Mouse (Mus musculus) cortical plate, adult 2 months (tissue): ENCODE measurements around the gene Sox4. TPM values are rescaled to one million over a fixed set of nuclear protein-coding genes. Genes with fewer than 3 reads are reported as not detected.

Experiments used
- H3K27ac ChIP-seq: fragments of 200-500 bp; 2 replicates; pipeline ENCODE4 v1.5.1; 2012; ENCODE audit warnings: low read length, control low read depth, inconsistent platforms; ENCODE audit not compliant: insufficient read depth
- H3K4me1 ChIP-seq: fragments of 200-500 bp; 2 replicates; pipeline ENCODE4 v1.6.1; 2011; ENCODE audit warnings: low read length; ENCODE audit not compliant: control insufficient read depth, insufficient read depth
- H3K4me3 ChIP-seq: fragments of 200-500 bp; 2 replicates; pipeline ENCODE4 v1.5.1; 2011; ENCODE audit warnings: mild to moderate bottlenecking, low read length, control low read depth; ENCODE audit not compliant: insufficient read depth
- CTCF ChIP-seq: fragments of 200-500 bp; IDR thresholded peaks from 2 replicates; pipeline ENCODE4 v1.5.1; 2011; ENCODE audit warnings: mild to moderate bottlenecking, control low read depth, low read length; ENCODE audit not compliant: insufficient read depth; ENCODE audit errors: extremely low read depth
- POLR2A ChIP-seq: fragments of 200-500 bp; IDR thresholded peaks from 2 replicates; pipeline ENCODE4 v1.6.1; 2011; ENCODE audit warnings: mild to moderate bottlenecking, low read length, control low read depth; ENCODE audit not compliant: insufficient read depth; ENCODE audit errors: extremely low read depth
- polyA plus RNA-seq: library from polyadenylated mRNA; depleted of rRNA; stranded (reverse); fragments of >200 nt; gene quantifications from 2 replicates; pipeline ENCODE4 v1.2.3, GENCODE M21; 2012; rRNA removed

Gene Sox4
- polyA plus RNA-seq = 11.2 and 12.0 TPM in 2 replicates

- 0 out of 2 replicates have a peak, but pooled peaks cover under 1% of the 10 kb centered on the region for H3K4me1 ChIP-seq
- no peak for TF ChIP-seq CTCF
- peak; percentile 96 for TF ChIP-seq POLR2A
- peak within 1 kb of the TSS; percentile 50 for H3K4me3 ChIP-seq
- peak within 1 kb of the TSS; percentile 99 for H3K27ac ChIP-seq
These were observed at the start of gene Sox4 for GRCm38 (mm10) chr13:28953581-28953991. Gene Sox4 (minus strand): TSS chr13:28953713.

- TF ChIP-seq CTCF (no peak), POLR2A (no peak)
- no peak overlapping the region for H3K4me3 ChIP-seq
- no peak overlapping the region for H3K27ac ChIP-seq
- H3K4me1 ChIP-seq = no peaks in the 10 kb centered on the region
These were observed 38.6 kb upstream of the Sox4 start for GRCm38 (mm10) chr13:28991899-28992664.

DNA sequence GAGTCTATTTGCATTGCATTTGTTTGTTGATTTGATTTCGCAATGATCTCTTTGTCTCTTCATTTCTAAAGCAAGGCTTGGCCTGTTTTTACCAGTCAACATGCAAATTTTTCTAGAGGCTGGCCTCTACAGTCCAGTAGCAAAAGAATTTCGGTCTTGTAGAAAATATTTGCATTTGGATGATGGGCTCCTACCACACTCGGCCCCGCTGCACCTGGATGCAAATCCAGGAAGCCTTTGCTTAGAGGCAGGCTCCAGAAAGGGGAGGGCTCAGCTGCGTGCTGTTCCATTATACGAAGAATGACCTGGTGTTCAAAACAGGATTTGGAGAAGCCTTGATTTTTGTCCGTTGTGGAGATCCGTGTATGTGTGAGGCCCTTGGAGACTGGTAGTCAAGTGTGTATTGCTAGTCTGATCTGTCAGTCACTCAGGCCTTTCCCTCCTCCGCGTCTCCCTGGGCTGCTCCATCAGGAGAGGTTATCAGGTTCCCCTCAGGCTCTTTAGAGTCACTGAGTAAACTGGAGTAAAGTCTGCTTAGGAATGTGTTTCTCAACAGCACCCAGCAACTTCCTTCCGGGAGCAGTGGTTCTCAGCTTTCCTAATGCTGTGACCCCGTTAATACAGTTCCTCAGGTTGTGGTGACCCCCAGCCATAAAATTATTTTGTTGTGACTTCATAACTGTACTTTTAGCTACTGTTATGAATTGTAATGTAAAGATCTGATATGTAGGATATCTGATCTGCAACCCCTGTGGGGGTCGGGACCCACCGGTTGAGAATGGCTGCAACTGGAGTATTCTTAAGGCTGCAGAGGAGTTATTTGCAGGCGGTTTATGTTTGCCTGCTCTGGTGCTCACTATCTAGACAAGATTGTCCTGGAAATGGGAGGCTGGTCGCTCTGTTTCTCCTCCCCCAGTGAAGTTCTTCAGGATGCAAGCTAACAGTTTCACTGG lies 35.5 kb upstream of the Sox4 start:
- H3K27ac ChIP-seq = no peak overlapping the region
- H3K4me3 ChIP-seq = no peak overlapping the region
- H3K4me1 ChIP-seq = no peaks in the 10 kb centered on the region
- TF ChIP-seq POLR2A (no peak), CTCF (no peak)

DNA sequence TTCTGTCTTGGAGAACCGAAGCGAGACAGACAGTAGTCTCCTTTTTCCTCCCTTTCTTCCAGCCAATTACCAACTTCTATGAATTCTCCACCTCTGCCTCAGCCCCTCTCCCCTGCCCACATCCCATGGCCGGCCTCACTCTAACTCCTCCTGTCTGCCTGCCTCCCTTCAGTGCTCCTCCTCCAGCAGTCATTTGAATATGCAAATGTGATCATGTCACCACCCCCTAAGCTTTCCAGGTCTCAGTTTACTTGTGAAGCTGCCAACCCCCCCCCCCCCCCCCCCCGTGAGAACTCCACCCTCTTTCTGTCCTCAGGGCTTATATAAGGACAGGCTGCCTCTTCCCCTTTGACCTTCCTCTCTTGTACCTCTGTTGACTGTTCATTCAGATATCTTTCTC lies 27.2 kb upstream of the Sox4 start:
- Histone ChIP-seq H3K27ac (no peak overlapping the region), H3K4me1 (no peaks in the 10 kb centered on the region), H3K4me3 (no peak overlapping the region)
- TF ChIP-seq CTCF (no peak), POLR2A (no peak)

GRCm38 (mm10) chr13:28975011-28975410 lies 21.5 kb upstream of the Sox4 start:
- no peak overlapping the region for H3K27ac ChIP-seq
- H3K4me1 ChIP-seq = no peaks in the 10 kb centered on the region
- TF ChIP-seq CTCF (no peak), POLR2A (no peak)
- H3K4me3 ChIP-seq = no peak overlapping the region

- no peak overlapping the region for H3K4me3 ChIP-seq
- no peaks in the 10 kb centered on the region for H3K4me1 ChIP-seq
- TF ChIP-seq POLR2A (no peak), CTCF (no peak)
- H3K27ac ChIP-seq = no peak overlapping the region
These were observed 21.1 kb upstream of the Sox4 start for GRCm38 (mm10) chr13:28974597-28974996.

DNA sequence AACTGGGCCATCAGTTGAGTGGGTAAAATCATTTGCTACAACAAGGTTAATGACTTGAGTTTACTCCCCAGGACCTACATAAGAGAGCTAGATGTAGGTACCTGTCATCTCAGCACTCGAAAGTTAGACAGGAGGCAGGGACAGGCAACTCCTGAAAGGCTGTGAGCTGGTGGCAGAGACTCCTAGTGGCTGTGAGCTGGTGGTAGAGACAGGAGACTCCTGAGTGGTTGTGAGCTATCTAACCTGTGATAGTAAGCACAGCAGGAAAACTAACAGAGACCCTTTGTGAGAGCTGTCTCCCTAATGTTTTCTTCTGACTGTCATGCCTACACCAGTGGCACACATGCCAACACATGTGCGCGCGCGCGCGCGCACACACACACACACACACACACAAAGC lies 7.4 kb upstream of the Sox4 start:
- H3K27ac ChIP-seq = no peak overlapping the region
- no peak overlapping the region for H3K4me3 ChIP-seq
- TF ChIP-seq POLR2A (no peak), CTCF (no peak)
- no peaks in the 10 kb centered on the region for H3K4me1 ChIP-seq

DNA sequence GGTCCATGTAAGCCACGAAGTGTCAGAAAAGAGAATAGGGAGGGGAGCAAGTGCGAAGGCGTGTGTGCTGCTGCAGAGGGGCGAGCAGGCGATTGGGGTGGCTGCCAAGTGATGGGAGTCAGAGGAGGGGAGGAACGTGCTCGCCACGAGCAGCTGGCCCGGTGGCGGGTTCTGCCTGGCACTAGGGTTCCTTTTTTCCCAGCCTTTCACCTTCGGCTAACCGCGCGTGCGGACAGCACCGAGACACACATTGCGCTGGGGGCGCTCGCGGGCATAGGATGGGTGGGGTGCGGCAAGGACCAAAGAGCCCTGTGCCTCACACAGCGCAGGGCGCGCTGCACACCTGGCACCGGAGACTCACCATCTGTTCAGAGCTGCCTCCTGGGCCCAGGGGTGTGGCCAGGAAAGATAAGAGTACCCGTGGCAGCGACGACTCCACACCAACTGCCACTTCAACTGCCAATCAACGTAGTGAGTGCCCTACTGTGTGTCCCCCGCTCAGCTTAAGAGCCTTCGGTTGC lies 6.0 kb upstream of the Sox4 start:
- Histone ChIP-seq H3K27ac (peak overlapping the region; percentile 92), H3K4me1 (no peaks in the 10 kb centered on the region), H3K4me3 (peak overlapping the region; percentile 70)
- TF ChIP-seq POLR2A (0 out of 2 replicates have a peak, but pooled peaks have one; percentile 34), CTCF (no peak; the same call in 1 of the 2 replicates)

DNA sequence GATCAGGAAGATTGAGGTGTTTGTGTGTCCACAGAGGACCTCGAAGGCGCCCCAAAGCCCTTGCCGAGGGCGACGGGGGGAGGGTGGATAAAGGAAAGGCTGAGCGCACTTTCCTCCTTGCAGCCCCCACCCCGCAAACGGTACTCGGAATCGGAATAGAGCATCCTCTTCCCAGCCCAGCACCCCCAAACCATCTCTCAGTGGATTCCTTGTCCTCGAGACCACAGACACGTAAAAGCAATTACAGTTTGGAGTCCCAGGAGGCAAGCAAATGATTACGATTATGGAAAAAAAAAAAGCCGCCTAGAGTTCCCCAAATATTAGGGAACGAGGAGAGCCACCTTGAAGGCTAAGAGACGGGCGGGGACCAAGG lies 5.5 kb upstream of the Sox4 start:
- Histone ChIP-seq H3K4me3 (peak overlapping the region; percentile 70), H3K4me1 (no peaks in the 10 kb centered on the region), H3K27ac (peak overlapping the region; percentile 92)
- no peak for TF ChIP-seq CTCF
- TF ChIP-seq POLR2A = no peak
